Mouse (Mus musculus) embryonic facial prominence, embryonic 12.5 days (tissue): ENCODE measurements at regions not wholly inside any gene's neighbourhood (a gene's known extent, or its start where the extent isn't known, plus 50 kb on each side); places are given as distances from the start of the nearest gene placed in this dataset.

Experiments
- ATAC-seq: fragments of 200-750 bp; cut with Nextera tagmentation; 2 replicates; pipeline ENCODE4 v1.8.0; 2017; ENCODE audit not compliant: insufficient number of reproducible peaks, insufficient read depth, low FRiP score, low TSS enrichment
- H3K27ac ChIP-seq: fragments of 300-500 bp; sonication (generic); 2 replicates; pipeline ENCODE4 v1.5.1; 2016; ENCODE audit warnings: mild to moderate bottlenecking
- H3K27me3 ChIP-seq: fragments of 300-500 bp; sonication (generic); 2 replicates; pipeline ENCODE4 v1.6.1; 2016; ENCODE audit warnings: mild to moderate bottlenecking, moderate library complexity
- H3K36me3 ChIP-seq: fragments of 300-500 bp; sonication (generic); 2 replicates; pipeline ENCODE4 v1.6.1; 2016; ENCODE audit warnings: mild to moderate bottlenecking
- H3K4me1 ChIP-seq: fragments of 300-500 bp; sonication (generic); 2 replicates; pipeline ENCODE4 v1.6.1; 2016
- H3K4me2 ChIP-seq: fragments of 300-500 bp; sonication (generic); replicated peaks from 2 replicates; pipeline ENCODE4 v1.6.1; 2016; ENCODE audit warnings: mild to moderate bottlenecking, moderate library complexity
- H3K4me3 ChIP-seq: fragments of 300-500 bp; sonication (generic); 2 replicates; pipeline ENCODE4 v1.5.1; 2016; ENCODE audit warnings: mild to moderate bottlenecking
- H3K9ac ChIP-seq: fragments of 300-500 bp; sonication (generic); 2 replicates; pipeline ENCODE4 v1.6.1; 2016; ENCODE audit warnings: mild to moderate bottlenecking, moderate library complexity
- H3K9me3 ChIP-seq: fragments of 300-500 bp; sonication (generic); 2 replicates; pipeline ENCODE4 v1.6.1; 2016; ENCODE audit warnings: mild to moderate bottlenecking, moderate library complexity
- WGBS: fragments of 180-500 bp; shearing (Covaris S2); methylation state at CpG from one replicate; pipeline ENCODE4 v1.1.7; 2016; 5-methylcytosine and 5-hydroxymethylcytosine counted together

- H3K4me2 ChIP-seq = no peak overlapping the region
- no peaks in the 10 kb centered on the region for H3K4me1 ChIP-seq
- ATAC-seq = peak; percentile 52; the same call in 1 of the 2 replicates
- no peak overlapping the region for H3K27ac ChIP-seq
- H3K9me3 ChIP-seq = no peaks in the 10 kb centered on the region
- WGBS = 58% methylated on average over 1 of the region's 1 CpGs
- no peak overlapping the region for H3K9ac ChIP-seq
- no peaks in the 10 kb centered on the region for H3K36me3 ChIP-seq
- H3K4me3 ChIP-seq = no peak overlapping the region
- no peaks in the 10 kb centered on the region for H3K27me3 ChIP-seq
Observed at GRCm38 (mm10) chr14:113012320-113013244, 301.8 kb upstream of the Tpm3-rs7 start.

DNA sequence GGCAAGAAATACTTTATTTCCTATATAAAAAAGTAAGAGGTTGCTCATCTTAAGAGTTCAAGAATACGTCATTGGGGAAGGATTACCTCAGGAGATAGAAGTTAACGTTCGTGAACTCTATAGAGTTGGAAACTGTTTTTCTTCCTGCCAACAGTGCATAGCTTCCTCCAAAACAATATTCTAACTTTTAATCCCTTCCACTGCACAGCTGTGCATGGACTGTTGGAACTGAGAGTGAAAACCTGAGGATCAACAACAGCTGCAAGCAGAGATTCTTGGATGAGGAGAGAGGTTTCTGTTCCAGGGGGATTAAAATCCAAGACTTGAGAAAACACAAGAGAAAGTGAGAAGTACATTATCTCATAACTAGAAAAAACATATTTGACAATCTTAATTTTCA is 288.2 kb upstream of the Tpm3-rs7 start:
- ATAC-seq = no peak
- WGBS = 92% methylated on average over 3 of the region's 3 CpGs

More for the DNA sequence above, 288.2 kb upstream of the Tpm3-rs7 start:
- no peak overlapping the region for H3K4me3 ChIP-seq
- H3K27me3 ChIP-seq = no peaks in the 10 kb centered on the region
- H3K36me3 ChIP-seq = no peaks in the 10 kb centered on the region
- no peaks in the 10 kb centered on the region for H3K9me3 ChIP-seq
- H3K9ac ChIP-seq = no peak overlapping the region
- H3K4me2 ChIP-seq = no peak overlapping the region
- H3K27ac ChIP-seq = no peak overlapping the region
- H3K4me1 ChIP-seq = no peaks in the 10 kb centered on the region
